Mouse (Mus musculus): ENCODE measurements around the gene Stub1. TPM values are rescaled to one million over a fixed set of nuclear protein-coding genes. Genes with fewer than 3 reads are reported as not detected.

Gene Stub1
- polyA plus RNA-seq, 1 experiment from 2014 or later, result 335 TPM

GRCm38 (mm10) chr17:25828712-25829557 lies 4.3 kb downstream of the Stub1 start, which contains the start of gene Jmjd8:
TSS of gene Jmjd8 (plus strand) at chr17:25828867.
- H3K27me3 ChIP-seq (replicated peaks; ENCODE audit: control insufficient read depth, insufficient read depth, low read length), result no peaks in the 10 kb centered on the region
- peak within 1 kb of the TSS; percentile 93 for H3K27ac ChIP-seq (ENCODE audit: low read length)
- peaks cover 79% of the 10 kb centered on the region for H3K4me1 ChIP-seq (replicated peaks; ENCODE audit: control insufficient read depth, insufficient read depth, low read length)
- peak; percentile 73 for ATAC-seq
- H3K9ac ChIP-seq (replicated peaks; ENCODE audit: low read depth, low read length), result peak within 1 kb of the TSS; percentile 80
- peaks cover 20% of the 10 kb centered on the region for H3K36me3 ChIP-seq (ENCODE audit: control insufficient read depth, insufficient read depth)
- peak within 1 kb of the TSS; percentile 66 for H3K4me3 ChIP-seq (replicated peaks; ENCODE audit: low read length)
- no peaks in the 10 kb centered on the region for H3K9me3 ChIP-seq (ENCODE audit: control insufficient read depth, low read length)
- 1% methylated on average over 32 of the region's 32 CpGs for WGBS
- H3K4me2 ChIP-seq (ENCODE audit: low read length), result peak within 1 kb of the TSS; percentile 93

- peaks cover 76% of the 10 kb centered on the region for H3K4me1 ChIP-seq (replicated peaks; ENCODE audit: control insufficient read depth, insufficient read depth, low read length)
- no peaks in the 10 kb centered on the region for H3K9me3 ChIP-seq (ENCODE audit: control insufficient read depth, low read length)
- H3K27me3 ChIP-seq (replicated peaks; ENCODE audit: control insufficient read depth, insufficient read depth, low read length), result no peaks in the 10 kb centered on the region
- WGBS, result 85% methylated on average over 8 of the region's 8 CpGs
- H3K4me3 ChIP-seq (replicated peaks; ENCODE audit: low read length), result peak overlapping the region; percentile 66
- no peak for ATAC-seq
- H3K4me2 ChIP-seq (ENCODE audit: low read length), result peak overlapping the region; percentile 93
- H3K36me3 ChIP-seq (ENCODE audit: control insufficient read depth, insufficient read depth), result peaks cover 20% of the 10 kb centered on the region
- peak overlapping the region; percentile 93 for H3K27ac ChIP-seq (ENCODE audit: low read length)
- peak overlapping the region; percentile 80 for H3K9ac ChIP-seq (replicated peaks; ENCODE audit: low read depth, low read length)
Observed at GRCm38 (mm10) chr17:25828223-25828594, 5.0 kb downstream of the Stub1 start.

- Histone ChIP-seq H3K9me3 (ENCODE audit: control insufficient read depth, low read length) (no peaks in the 10 kb centered on the region), H3K9ac (replicated peaks; ENCODE audit: low read depth, low read length) (no peak overlapping the region), H3K27ac (ENCODE audit: low read length) (no peak overlapping the region), H3K27me3 (replicated peaks; ENCODE audit: control insufficient read depth, insufficient read depth, low read length) (no peaks in the 10 kb centered on the region), H3K4me2 (ENCODE audit: low read length) (no peak overlapping the region), H3K4me1 (replicated peaks; ENCODE audit: control insufficient read depth, insufficient read depth, low read length) (peaks cover 76% of the 10 kb centered on the region), H3K36me3 (ENCODE audit: control insufficient read depth, insufficient read depth) (peaks cover 20% of the 10 kb centered on the region), H3K4me3 (replicated peaks; ENCODE audit: low read length) (no peak overlapping the region)
- ATAC-seq, result no peak
- 92% methylated on average over 22 of the region's 22 CpGs for WGBS
Observed at GRCm38 (mm10) chr17:25827546-25828222, 5.5 kb downstream of the Stub1 start.

- no peak overlapping the region for H3K9ac ChIP-seq (replicated peaks; ENCODE audit: low read depth, low read length)
- no peak overlapping the region for H3K4me3 ChIP-seq (replicated peaks; ENCODE audit: low read length)
- H3K27me3 ChIP-seq (replicated peaks; ENCODE audit: control insufficient read depth, insufficient read depth, low read length), result no peaks in the 10 kb centered on the region
- no peak overlapping the region for H3K4me2 ChIP-seq (ENCODE audit: low read length)
- H3K36me3 ChIP-seq (ENCODE audit: control insufficient read depth, insufficient read depth), result peaks cover 20% of the 10 kb centered on the region
- no peaks in the 10 kb centered on the region for H3K9me3 ChIP-seq (ENCODE audit: control insufficient read depth, low read length)
- H3K27ac ChIP-seq (ENCODE audit: low read length), result no peak overlapping the region
- WGBS, result 93% methylated on average over 13 of the region's 13 CpGs
- no peak for ATAC-seq
- H3K4me1 ChIP-seq (replicated peaks; ENCODE audit: control insufficient read depth, insufficient read depth, low read length), result peaks cover 73% of the 10 kb centered on the region
Observed at GRCm38 (mm10) chr17:25827011-25827410, 6.2 kb downstream of the Stub1 start.

- H3K36me3 ChIP-seq (ENCODE audit: control insufficient read depth, insufficient read depth), result peaks cover 16% of the 10 kb centered on the region
- no peak overlapping the region for H3K9ac ChIP-seq (replicated peaks; ENCODE audit: low read depth, low read length)
- 93% methylated on average over 27 of the region's 27 CpGs for WGBS
- ATAC-seq, result no peak
- no peaks in the 10 kb centered on the region for H3K9me3 ChIP-seq (ENCODE audit: control insufficient read depth, low read length)
- H3K4me3 ChIP-seq (replicated peaks; ENCODE audit: low read length), result no peak overlapping the region
- no peaks in the 10 kb centered on the region for H3K27me3 ChIP-seq (replicated peaks; ENCODE audit: control insufficient read depth, insufficient read depth, low read length)
- no peak overlapping the region for H3K4me2 ChIP-seq (ENCODE audit: low read length)
- H3K4me1 ChIP-seq (replicated peaks; ENCODE audit: control insufficient read depth, insufficient read depth, low read length), result peaks cover 64% of the 10 kb centered on the region
- no peak overlapping the region for H3K27ac ChIP-seq (ENCODE audit: low read length)
Observed at GRCm38 (mm10) chr17:25825984-25826570, 7.1 kb downstream of the Stub1 start.

GRCm38 (mm10) chr17:25825311-25825710 lies 7.9 kb downstream of the Stub1 start:
- ATAC-seq, result no peak
- H3K9me3 ChIP-seq (ENCODE audit: control insufficient read depth, low read length), result no peaks in the 10 kb centered on the region
- H3K4me2 ChIP-seq (ENCODE audit: low read length), result no peak overlapping the region
- peaks cover 10% of the 10 kb centered on the region; the same call in 1 of the 2 replicates for H3K36me3 ChIP-seq (ENCODE audit: control insufficient read depth, insufficient read depth)
- peaks cover 57% of the 10 kb centered on the region for H3K4me1 ChIP-seq (replicated peaks; ENCODE audit: control insufficient read depth, insufficient read depth, low read length)
- no peak overlapping the region for H3K27ac ChIP-seq (ENCODE audit: low read length)
- WGBS, result 92% methylated on average over 6 of the region's 6 CpGs
- 0 out of 2 replicates have a peak, but pooled peaks cover 1% of the 10 kb centered on the region for H3K27me3 ChIP-seq (replicated peaks; ENCODE audit: control insufficient read depth, insufficient read depth, low read length)
- no peak overlapping the region for H3K4me3 ChIP-seq (replicated peaks; ENCODE audit: low read length)
- H3K9ac ChIP-seq (replicated peaks; ENCODE audit: low read depth, low read length), result no peak overlapping the region

- Histone ChIP-seq H3K9me3 (ENCODE audit: control insufficient read depth, low read length) (no peaks in the 10 kb centered on the region), H3K4me3 (replicated peaks; ENCODE audit: low read length) (peak overlapping the region; percentile 72), H3K4me1 (replicated peaks; ENCODE audit: control insufficient read depth, insufficient read depth, low read length) (peaks cover 50% of the 10 kb centered on the region), H3K4me2 (ENCODE audit: low read length) (peak overlapping the region; percentile 99), H3K27me3 (replicated peaks; ENCODE audit: control insufficient read depth, insufficient read depth, low read length) (peaks cover 7% of the 10 kb centered on the region; the same call in 1 of the 2 replicates), H3K36me3 (ENCODE audit: control insufficient read depth, insufficient read depth) (peaks cover 12% of the 10 kb centered on the region; the same call in 1 of the 2 replicates), H3K27ac (ENCODE audit: low read length) (no peak overlapping the region), H3K9ac (replicated peaks; ENCODE audit: low read depth, low read length) (peak overlapping the region; percentile 77; the same call in 1 of the 2 replicates)
- no peak for ATAC-seq
- 83% methylated on average over 17 of the region's 17 CpGs for WGBS
Observed at GRCm38 (mm10) chr17:25824362-25825142, 8.7 kb downstream of the Stub1 start.

GRCm38 (mm10) chr17:25823452-25823851 lies 9.8 kb downstream of the Stub1 start, which contains the start of gene Wdr24:
TSS of gene Wdr24 (plus strand) at chr17:25823627.
- ATAC-seq, result peak; percentile 87
- WGBS, result 0% methylated on average over 18 of the region's 18 CpGs
- H3K9me3 ChIP-seq (ENCODE audit: control insufficient read depth, low read length), result no peaks in the 10 kb centered on the region
- H3K27me3 ChIP-seq (replicated peaks; ENCODE audit: control insufficient read depth, insufficient read depth, low read length), result peaks cover 13% of the 10 kb centered on the region; the same call in 1 of the 2 replicates
- H3K36me3 ChIP-seq (ENCODE audit: control insufficient read depth, insufficient read depth), result peaks cover 13% of the 10 kb centered on the region; the same call in 1 of the 2 replicates
- H3K4me3 ChIP-seq (replicated peaks; ENCODE audit: low read length), result peak within 1 kb of the TSS; percentile 72
- peaks cover 46% of the 10 kb centered on the region for H3K4me1 ChIP-seq (replicated peaks; ENCODE audit: control insufficient read depth, insufficient read depth, low read length)
- peak within 1 kb of the TSS; percentile 99 for H3K4me2 ChIP-seq (ENCODE audit: low read length)
- H3K9ac ChIP-seq (replicated peaks; ENCODE audit: low read depth, low read length), result peak within 1 kb of the TSS; percentile 77
- H3K27ac ChIP-seq (ENCODE audit: low read length), result peak within 1 kb of the TSS; percentile 67
